Mouse (Mus musculus): Measurements from ENCODE around the gene Tmem30b. TPM values are rescaled to one million over a fixed set of nuclear protein-coding genes. Genes with fewer than 3 reads are reported as not detected.
A peak's percentile ranks its signal among the peaks of the same experiment; 100 is the strongest.

Gene Tmem30b
- total RNA-seq (2017): not detected in 2 replicates

GRCm38 (mm10) chr12:73546086-73546711 is at the start of gene Tmem30b:
Tmem30b (minus strand) TSS chr12:73546392.
- ATAC-seq (ENCODE audit: extremely low read depth, insufficient number of reproducible peaks, low FRiP score, poor library complexity, severe bottlenecking): no peak

- ATAC-seq (ENCODE audit: extremely low read depth, insufficient number of reproducible peaks, low FRiP score, poor library complexity, severe bottlenecking): no peak
These were observed 49.0 kb upstream of the Tmem30b start for GRCm38 (mm10) chr12:73595226-73595625.

DNA sequence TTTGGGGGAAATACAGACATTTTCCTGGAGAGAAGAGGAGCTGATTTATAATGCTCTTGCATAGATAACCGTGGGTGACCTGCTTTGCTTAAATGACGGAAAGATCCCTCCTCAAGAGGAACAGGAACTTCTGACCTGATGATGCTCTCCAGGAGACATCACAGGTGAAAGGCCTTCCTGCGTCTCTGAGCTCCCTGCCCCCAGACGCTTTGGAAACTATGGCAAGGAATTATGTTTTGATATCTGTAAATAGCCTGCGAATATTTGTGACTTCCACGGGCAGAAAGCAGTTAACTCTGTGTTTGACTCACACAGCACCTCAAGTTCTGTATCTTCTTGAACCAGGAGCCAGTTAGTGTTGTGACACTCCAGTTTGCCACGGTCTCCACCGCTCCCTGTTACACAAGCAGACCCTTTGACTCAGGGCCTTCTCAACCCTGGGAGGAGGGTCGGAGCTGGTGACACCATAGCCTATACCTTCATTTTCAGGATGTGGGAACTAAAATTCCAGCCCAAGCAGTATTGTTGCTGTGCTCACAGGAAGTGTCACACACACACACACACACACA is 48.1 kb upstream of the Tmem30b start:
- ATAC-seq (ENCODE audit: extremely low read depth, insufficient number of reproducible peaks, low FRiP score, poor library complexity, severe bottlenecking): no peak

- peak; percentile 35 for ATAC-seq (ENCODE audit: extremely low read depth, insufficient number of reproducible peaks, low FRiP score, poor library complexity, severe bottlenecking)
These were observed 47.0 kb upstream of the Tmem30b start for GRCm38 (mm10) chr12:73593021-73593798.

- ATAC-seq (ENCODE audit: extremely low read depth, insufficient number of reproducible peaks, low FRiP score, poor library complexity, severe bottlenecking): no peak
These were observed 45.4 kb upstream of the Tmem30b start for GRCm38 (mm10) chr12:73591625-73592024.

DNA sequence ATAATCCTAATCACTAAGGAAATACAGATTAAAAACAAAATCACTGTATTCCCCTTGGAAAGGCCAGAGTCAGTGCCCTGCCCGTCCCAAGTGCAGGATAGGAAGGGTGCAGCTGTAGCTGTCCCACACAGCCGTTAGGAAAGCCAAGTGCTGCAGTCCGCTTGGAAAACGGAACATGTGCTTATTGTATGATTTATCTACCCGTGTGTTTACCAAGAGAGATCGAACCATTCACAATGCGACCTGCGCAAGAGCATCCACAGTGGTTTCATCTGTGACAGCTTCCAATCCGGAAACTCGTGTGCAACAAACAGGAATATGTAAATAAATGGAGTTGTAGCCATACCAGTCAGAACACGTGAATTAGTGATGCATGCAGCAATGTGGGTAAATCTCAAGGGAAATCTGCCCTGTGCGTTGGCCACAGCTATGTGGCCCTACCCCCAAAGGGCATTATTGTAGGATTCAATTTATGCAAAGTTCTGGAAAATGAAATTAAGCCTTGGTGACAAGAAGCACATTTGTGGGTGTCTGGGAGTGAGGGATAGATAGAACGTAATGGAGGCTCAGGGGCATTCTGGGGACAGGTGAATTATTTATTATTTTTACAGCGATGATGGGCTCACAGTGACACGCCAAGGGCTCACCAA is 44.6 kb upstream of the Tmem30b start:
- ATAC-seq (ENCODE audit: extremely low read depth, insufficient number of reproducible peaks, low FRiP score, poor library complexity, severe bottlenecking): no peak

GRCm38 (mm10) chr12:73587262-73587661 is 41.1 kb upstream of the Tmem30b start:
- ATAC-seq (ENCODE audit: extremely low read depth, insufficient number of reproducible peaks, low FRiP score, poor library complexity, severe bottlenecking): no peak

GRCm38 (mm10) chr12:73585850-73586249 is 39.7 kb upstream of the Tmem30b start:
- no peak for ATAC-seq (ENCODE audit: extremely low read depth, insufficient number of reproducible peaks, low FRiP score, poor library complexity, severe bottlenecking)

DNA sequence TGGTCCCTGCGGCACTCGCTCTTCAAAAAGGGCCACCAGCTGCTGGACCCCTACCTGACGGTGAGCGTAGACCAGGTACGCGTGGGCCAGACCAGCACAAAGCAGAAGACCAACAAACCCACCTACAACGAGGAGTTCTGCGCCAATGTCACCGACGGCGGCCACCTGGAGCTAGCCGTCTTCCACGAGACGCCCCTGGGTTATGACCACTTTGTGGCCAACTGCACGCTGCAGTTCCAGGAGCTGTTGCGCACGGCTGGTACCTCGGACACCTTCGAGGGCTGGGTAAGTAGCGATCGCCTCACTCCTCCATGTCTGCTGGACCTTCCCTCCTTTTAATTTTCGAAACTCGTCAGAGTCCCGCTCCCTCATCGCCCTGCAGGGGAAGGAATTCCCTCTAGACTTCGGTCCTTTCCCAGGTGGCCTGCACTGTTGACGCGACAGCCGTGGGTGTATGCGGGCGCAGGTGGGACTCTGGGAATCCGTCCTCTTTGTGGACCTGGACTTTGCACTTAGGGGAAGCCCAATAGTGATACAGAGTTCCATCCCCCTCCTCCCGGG is 39.1 kb upstream of the Tmem30b start:
- no peak for ATAC-seq (ENCODE audit: extremely low read depth, insufficient number of reproducible peaks, low FRiP score, poor library complexity, severe bottlenecking)

DNA sequence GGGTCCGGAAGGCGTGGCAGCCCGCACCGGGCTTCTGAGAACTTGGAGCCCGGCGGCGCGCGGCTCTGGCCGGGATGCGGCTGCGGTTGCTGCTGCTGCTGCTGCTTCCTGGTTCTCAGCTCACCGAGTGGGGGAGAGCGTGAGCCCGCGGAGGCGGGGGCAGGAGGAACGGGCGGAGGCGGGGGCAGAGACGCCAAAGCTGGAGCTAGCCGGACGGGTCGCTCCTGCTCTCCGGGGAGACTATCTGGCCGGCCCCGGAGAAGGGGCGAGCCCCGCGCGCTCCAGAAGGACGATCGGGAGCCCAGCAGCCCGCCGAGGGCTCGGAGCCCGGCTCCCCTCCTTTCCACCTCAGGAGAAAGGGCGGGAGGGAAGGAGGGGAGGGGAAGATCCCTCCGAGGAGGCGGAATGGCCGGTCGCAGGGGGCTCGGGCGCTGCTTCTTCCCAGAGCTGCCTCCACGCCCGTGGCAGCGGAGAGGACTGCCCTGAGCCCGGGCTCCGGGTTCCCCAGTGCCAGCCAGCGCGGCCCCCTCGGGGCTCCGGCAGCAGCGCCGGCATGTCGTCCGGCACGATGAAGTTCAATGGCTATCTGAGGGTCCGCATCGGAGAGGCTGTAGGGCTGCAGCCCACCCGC is 38.5 kb upstream of the Tmem30b start, which contains the start of gene Prkch:
Gene Prkch, plus strand, starts transcription at position 187 of the 631 bp plus-strand sequence.
- ATAC-seq (ENCODE audit: extremely low read depth, insufficient number of reproducible peaks, low FRiP score, poor library complexity, severe bottlenecking): peak; percentile 84

DNA sequence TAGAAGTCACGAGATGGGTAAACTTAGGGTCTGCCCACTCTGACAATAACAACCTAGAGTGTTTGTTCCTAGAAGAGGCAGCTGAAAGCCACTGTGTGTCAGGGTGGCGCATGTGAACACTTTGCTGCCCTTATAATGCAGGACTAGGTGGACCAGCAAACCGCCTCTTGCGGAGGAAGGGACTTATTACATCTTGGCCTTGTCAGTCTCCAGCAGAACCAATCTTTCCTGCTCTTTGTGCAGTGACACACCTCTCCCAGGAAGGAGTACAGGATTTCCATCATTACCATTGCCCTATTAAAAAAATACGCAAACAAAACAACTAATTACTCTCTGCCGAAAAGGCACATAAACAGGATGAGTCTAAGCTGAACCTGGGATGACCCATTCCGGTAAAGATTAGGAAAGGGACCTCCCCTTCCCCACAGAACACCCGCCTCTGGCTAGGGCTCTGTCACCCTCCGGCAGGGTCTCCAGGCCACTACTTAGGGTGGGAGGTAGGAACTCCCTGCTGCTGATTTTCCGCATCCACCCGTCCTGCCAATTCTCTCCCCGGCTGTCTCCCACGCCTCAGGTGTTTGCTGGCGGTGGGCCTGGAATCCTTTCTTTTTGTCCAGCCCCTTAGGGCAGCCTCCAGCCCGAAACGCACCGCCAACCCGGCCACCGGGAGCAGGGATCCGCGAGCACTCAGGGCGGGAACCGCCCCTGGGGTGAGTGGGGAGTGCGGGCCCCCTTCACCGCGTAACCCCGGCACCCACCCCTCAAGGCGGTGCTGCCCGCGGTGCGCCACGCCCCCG is 37.8 kb upstream of the Tmem30b start:
- ATAC-seq (ENCODE audit: extremely low read depth, insufficient number of reproducible peaks, low FRiP score, poor library complexity, severe bottlenecking): no peak

DNA sequence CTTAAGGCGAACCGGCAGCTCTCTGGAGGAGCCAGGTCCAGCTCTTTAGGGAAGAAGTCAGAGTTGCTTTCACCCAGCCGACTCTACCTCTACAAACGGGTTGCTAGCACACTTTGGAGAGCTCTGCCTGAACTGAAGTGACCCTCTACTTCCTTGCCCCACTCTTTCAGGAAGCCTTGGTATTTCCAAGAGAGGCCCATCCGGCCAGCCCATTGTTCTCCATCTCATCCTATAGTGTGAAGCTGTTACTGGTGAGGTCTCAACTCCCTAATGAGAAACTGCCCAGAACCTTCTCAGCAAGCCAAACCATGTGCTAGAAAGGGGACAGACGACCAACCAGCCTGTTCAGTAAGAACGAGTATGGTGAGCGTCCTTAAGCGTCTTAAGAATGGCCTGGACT is 37.1 kb upstream of the Tmem30b start:
- ATAC-seq (ENCODE audit: extremely low read depth, insufficient number of reproducible peaks, low FRiP score, poor library complexity, severe bottlenecking): no peak

DNA sequence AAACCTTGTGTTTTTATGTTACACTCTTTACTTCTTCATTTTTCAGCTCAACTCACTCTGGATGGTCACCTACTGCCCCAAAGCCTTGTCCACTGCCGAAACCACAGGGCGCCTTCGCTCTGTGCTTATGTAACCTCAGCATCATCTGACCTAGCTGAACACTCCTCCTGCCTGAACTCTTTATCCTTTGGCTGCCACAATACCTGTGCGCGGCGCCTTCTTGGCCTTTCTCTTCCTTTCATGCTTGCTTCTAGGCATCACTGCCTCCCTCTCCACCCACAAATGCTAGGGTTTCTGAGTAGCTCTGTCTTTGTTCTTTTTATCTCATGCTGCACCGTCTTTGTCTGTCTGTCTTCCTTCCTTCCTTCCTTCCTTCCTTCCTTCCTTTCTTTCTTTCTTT is 34.6 kb upstream of the Tmem30b start:
- ATAC-seq (ENCODE audit: extremely low read depth, insufficient number of reproducible peaks, low FRiP score, poor library complexity, severe bottlenecking): no peak

DNA sequence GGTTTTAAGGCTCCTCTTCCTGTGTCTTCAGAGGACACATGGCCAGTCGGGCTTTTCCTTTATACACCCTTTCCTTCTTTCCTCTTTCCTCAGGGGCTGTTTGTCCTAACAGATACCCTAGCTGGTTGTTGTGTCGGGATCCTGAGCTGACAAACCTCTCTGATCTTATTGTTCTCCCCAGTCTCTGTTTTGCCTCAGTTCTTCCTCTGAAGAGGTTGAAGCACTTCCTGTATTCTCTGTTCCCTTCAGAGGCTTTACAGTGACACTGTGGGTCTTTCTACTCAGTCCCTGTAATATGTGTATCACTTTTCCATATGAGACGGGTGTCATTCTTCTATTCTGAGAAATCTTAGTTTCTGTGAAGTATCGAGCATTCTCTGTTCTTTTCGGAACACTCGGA is 31.9 kb upstream of the Tmem30b start:
- no peak for ATAC-seq (ENCODE audit: extremely low read depth, insufficient number of reproducible peaks, low FRiP score, poor library complexity, severe bottlenecking)

- ATAC-seq (ENCODE audit: extremely low read depth, insufficient number of reproducible peaks, low FRiP score, poor library complexity, severe bottlenecking): no peak
These were observed 28.4 kb upstream of the Tmem30b start for GRCm38 (mm10) chr12:73574632-73575031.

DNA sequence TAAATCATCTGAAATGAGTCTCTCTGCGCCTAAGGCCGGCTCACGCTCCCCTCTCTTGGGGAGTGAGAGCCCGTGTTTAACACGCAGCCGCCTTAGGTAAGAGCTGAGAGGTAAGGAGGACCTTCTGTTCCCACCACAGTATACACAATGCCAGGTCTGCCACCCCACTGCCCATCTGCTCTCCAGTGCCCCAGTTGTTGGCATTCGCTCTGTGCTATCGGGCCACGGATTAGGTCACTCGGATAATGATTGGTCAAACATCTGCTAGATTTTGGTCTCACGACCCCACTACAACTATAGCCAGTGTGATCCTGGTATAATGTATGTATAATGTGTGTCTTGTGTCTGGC is 19.4 kb upstream of the Tmem30b start:
- no peak for ATAC-seq (ENCODE audit: extremely low read depth, insufficient number of reproducible peaks, low FRiP score, poor library complexity, severe bottlenecking)

DNA sequence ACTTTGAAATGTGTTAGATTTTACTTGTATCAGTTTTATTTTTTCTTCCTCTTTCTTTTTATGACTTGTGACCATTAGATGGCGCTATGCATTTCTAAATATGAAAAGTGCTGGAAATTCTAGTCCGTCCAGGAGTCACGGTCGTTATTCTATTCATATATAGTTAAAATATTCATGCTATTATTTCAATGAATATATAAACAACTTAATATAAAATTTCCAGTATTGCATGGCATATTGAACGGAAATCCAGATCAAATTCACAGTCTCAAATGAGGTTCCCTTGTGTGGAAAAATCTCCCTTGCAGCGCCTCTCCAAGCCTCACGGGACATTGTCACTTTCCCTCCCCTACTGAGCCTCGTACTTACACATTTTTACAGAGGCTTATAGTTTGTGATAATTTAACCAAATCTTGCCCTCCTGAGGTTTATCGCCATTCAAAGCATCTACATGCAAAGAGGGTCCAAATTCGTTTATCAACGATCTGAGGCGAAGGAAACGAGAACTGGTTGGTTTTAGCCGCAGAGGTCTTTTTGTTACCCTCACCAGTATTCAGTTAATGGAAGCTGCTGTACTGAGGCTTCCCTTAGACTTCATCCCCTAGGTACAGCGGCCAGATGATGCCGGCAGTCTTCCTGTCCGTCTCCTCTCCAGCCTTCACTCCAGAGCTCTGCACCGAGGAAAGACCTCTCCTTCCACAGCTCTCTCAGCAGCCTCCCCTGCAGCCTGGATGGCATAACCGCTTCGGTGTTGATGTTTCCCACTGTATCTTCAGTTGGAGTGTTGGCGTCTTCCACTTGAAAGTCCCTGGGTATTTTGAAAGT is 18.8 kb upstream of the Tmem30b start:
- no peak for ATAC-seq (ENCODE audit: extremely low read depth, insufficient number of reproducible peaks, low FRiP score, poor library complexity, severe bottlenecking)

- no peak for ATAC-seq (ENCODE audit: extremely low read depth, insufficient number of reproducible peaks, low FRiP score, poor library complexity, severe bottlenecking)
These were observed 18.0 kb upstream of the Tmem30b start for GRCm38 (mm10) chr12:73564176-73564575.

Measured in neutrophil, adult 5-6 weeks (primary cell).